Mouse (Mus musculus) Muller cell, postnatal 12 days (primary cell): ENCODE results near the gene Antxr1.
A peak's percentile ranks its signal among the peaks of the same experiment; 100 is the strongest.

Source experiments
- DNase-seq: peaks from one replicate; pipeline ENCODE4 v3.0.0-alpha.2; 2015; ENCODE audit errors: inconsistent ontology term

Gene Antxr1

GRCm38 (mm10) chr6:87189755-87190154 is 145.9 kb downstream of the Antxr1 start:
- DNase-seq = no peak

- no peak for DNase-seq
Measured at GRCm38 (mm10) chr6:87186988-87187387, 148.6 kb downstream of the Antxr1 start.

DNA sequence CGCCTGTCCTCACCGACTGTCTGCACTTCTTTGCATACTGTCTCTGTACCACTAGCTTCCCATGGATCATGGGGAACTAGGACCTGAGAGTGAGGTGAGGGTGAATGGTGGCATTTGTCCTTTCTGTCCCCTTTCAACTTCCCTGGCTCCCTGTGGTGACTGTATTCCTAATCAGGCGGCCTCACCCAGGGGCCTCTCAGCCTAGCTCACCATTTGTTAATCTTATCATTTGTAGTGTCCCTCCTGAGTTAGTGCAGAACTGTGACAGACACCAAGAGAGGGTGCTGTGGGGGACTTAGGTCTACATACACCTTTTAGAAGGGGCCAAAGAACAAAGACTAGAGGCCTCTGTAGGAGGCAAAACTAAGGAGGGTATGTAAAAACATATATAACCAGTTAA is 151.2 kb downstream of the Antxr1 start:
- DNase-seq = no peak

GRCm38 (mm10) chr6:87183981-87184380 is 151.6 kb downstream of the Antxr1 start:
- DNase-seq = no peak

GRCm38 (mm10) chr6:87183159-87183558 is 152.5 kb downstream of the Antxr1 start:
- peak; percentile 65 for DNase-seq

- DNase-seq = no peak
Measured at GRCm38 (mm10) chr6:87182736-87183135, 152.9 kb downstream of the Antxr1 start.

GRCm38 (mm10) chr6:87171461-87171860 is 164.2 kb downstream of the Antxr1 start:
- no peak for DNase-seq

DNA sequence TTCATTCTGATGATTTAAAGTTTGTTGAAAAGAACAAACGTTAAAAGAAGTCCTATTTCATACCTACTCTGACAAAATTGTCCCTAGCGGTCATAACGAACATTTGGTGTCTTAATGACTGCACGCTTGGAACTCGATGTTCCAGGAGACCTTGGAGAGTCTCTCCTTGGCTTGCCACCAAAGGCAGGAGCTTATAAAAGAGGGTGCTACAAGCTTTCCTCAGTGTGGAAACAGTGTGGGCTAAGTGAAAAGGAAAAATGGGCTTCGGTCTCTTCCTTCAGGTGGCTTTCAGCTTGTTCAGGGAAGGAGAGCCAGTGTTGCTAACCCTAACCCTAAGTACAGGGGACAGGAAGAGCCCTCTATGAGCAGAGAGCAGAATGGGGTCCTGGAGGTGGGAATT is 164.7 kb downstream of the Antxr1 start:
- no peak for DNase-seq

DNA sequence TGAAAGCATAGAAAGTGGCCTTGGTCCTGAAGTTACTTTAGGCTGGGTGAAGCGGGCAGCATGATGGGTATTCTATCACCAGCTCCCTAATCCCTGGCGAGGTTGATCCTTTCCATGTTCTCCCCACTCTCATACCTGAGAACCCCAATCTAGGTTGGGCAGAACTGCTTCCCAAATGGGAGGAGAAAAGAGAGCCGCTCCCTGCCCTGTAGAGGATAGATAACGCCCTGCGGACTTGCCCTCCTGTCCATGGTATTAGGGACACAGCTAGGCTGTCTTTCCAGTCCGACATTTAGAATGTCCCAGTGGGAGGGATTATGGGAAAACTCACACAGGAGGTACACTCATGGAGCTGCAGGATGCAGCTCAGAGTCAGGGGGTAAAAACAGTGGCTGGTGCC is 165.3 kb downstream of the Antxr1 start:
- no peak for DNase-seq

DNA sequence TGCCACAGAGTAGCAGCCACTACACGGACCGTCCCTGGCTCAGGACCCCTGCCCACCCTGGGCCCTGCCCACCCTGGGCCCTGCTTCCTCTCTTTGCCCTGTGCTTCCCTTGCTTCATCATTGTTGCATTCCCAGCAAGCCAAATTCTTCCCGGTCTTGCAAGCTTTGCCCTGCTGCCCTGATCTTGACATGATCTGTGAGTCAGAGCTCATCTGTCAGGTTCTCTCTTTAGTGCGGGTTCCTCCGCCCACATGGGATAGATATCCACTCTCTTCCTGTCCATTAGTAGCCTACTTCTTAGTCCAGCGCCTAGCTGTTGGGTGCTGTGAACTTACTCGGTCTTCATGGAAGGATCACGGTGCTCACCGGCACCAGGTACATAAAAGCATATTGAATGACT is 167.6 kb downstream of the Antxr1 start:
- no peak for DNase-seq

DNA sequence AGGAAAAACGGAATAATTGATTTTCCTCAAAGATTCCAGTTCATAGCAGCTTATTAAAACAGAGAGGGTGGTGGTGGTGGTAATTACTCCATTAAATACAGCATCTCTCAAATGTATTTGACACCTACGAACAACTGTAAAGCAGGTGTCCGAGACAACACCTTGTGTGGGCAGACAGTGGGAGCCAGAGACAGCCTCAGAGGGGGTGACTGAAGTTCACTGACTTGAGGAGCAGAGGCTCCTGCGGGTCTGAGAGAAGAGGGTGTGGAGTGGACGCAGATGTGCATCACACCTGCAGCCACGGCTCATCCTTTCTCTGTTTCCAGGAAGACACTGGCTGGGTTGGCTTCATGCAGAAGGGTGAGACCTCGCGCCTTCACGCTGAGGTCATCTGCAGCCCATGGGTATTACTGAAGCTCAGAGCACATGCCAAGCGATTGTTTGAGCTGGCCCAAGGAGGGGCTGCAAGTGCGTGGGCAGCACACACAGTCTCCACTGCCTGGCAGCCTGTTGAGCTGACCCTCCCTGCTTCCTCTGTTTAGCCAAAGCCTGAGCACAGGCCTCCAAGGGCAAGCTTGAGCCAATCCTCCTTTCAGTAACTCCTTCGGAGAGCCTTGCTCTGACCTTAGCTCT is 168.8 kb downstream of the Antxr1 start:
- no peak for DNase-seq

GRCm38 (mm10) chr6:87165536-87166311 is 169.9 kb downstream of the Antxr1 start:
- DNase-seq = no peak

GRCm38 (mm10) chr6:87161391-87162263 is 174.0 kb downstream of the Antxr1 start:
- peak; percentile 30 for DNase-seq

DNA sequence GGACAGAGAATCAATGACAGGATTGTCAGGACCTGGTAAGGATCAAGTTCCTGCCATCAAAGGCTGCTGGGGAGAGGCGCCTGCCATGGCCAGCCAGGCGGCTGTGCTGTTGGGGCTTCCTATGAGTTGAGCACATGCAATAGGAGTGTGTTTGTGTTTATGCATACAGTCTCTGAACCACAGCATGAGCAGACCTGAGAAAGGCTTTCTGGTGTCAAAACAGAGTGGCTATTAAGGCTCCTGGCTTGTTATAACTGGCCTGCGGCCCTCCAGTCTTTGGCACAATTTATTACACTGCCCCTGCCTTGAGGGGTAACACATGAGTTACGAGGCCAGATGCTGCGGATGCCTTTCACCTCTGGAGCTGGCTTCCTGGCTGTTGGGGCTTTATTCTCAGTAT is 175.4 kb downstream of the Antxr1 start:
- DNase-seq = no peak

- DNase-seq = no peak
Measured at GRCm38 (mm10) chr6:87158062-87158623, 177.5 kb downstream of the Antxr1 start.

DNA sequence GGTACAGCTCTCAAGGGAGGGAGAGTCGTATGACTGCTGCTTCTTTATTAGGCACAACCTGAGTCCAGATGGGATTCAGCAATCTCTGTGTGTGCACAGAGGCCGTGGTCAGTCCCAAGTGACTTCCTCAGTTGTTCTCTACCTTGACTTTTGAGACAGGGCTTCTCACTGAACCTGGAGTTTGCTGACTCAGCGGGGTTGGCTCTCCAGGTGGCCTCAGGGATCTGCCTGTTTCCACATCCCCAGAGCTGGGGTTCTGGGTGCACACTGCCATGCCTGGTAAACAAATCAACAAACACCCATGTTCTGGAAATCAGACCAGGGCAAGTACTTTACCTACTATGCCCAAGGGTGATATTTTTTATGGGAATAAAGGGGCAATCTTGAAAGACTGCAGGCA is 181.8 kb downstream of the Antxr1 start:
- DNase-seq = no peak

DNA sequence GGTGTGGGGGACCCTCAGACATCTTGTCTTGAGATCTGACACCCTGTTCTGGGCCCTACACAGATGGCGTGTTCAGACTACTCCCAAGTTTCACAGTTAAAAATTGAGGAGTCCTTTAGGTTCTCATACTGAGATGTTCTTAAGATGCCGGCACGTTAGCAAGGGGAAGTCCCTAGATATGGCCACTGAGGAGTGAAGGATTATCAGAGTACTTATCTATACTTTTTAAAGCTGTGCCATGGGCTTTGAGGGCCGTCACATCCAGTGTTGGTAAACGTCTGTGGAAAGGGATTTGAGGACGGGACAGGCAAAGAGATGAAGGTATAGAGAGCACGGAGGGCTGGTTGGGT is 182.4 kb downstream of the Antxr1 start:
- DNase-seq = no peak

DNA sequence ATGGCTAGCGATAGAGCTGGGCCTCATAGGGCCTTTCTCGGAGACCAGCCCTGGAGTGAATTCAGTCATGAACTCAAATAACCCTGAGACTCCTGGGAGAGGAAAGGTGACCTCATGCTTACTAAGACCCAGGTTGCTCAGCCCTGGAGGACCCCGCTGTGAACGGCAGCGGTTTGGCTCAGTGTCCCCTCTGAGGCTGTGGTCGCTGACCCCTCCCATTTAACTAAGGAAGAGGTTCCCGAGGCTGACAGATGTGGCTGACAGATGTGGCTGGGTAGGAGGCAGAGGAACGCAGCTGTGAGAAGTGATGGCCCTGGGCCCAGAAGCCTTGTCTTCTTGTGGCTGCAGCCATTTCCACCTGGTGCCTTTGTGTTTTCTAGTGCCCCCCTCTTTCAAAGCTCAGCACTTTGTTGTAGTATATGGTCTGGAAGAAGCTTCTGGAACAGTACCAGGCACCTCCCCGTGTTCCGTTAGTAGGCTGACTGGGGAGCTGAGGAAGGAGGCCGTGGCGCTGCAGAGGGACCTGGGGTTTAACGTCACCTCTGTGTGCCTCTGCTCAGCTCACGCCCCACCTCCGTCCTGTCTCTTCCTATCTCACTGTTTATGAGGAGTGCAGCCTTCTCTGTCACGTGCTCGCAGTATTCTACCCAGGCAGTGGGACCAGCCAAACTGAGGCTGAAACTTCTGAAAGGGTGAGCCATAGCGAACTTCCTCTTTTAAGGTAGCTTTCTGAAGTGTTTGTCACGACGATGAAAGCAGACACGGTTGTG is 183.0 kb downstream of the Antxr1 start:
- DNase-seq = no peak

- DNase-seq = no peak
Measured at GRCm38 (mm10) chr6:87151427-87151826, 184.2 kb downstream of the Antxr1 start.

GRCm38 (mm10) chr6:87150471-87150870 is 185.2 kb downstream of the Antxr1 start:
- no peak for DNase-seq

DNA sequence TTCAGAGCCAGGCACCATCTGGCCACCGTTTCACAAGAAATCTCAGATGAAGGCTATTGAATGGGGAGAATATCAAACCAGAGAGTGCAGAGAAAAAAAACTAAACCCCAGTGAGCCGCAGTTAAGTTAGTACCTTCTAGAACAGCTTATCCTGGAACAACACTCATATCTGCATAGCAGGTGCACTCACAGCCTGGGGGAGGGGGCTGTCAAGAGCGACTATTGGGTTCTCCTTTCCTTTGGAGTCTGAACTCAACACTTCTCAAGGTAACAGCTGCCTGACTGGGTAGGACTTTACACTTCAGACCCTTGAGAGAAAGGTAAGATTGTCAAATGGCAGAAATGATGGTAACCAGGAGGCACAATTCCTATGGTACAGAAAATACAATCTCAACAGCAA is 187.7 kb downstream of the Antxr1 start:
- DNase-seq = no peak
